Mouse (Mus musculus) mouse trophoblast stem cell (cell line): ENCODE measurements around the gene Olfr1320.
"Not testable (repeated sequence)": the region's sequence is repeated elsewhere in the genome, so short reads cannot be mapped to it uniquely, and the experiment has no call there.

Experiments used
- in situ Hi-C, 2 experiments: fragments of 300-500 bp; cut with MseI, MboI; formaldehyde crosslinking; loops; 2 replicates in 1 of 2; 3 replicates in 1 of 2; pipeline ENCODE4 v1.15.1; 2025

The Olfr1320 gene

GRCm38 (mm10) chrX:49672033-49672432, at the start of gene Olfr1320:
Gene Olfr1320 (plus strand): TSS chrX:49672333.
- in situ Hi-C loops: no loop called here

GRCm38 (mm10) chrX:49627566-49627965, 44.6 kb upstream of the Olfr1320 start:
- in situ Hi-C loops: no loop called here

- in situ Hi-C loops: no loop called here
Observed at GRCm38 (mm10) chrX:49631195-49631594, 40.9 kb upstream of the Olfr1320 start.

GRCm38 (mm10) chrX:49660781-49661180, 11.4 kb upstream of the Olfr1320 start:
- in situ Hi-C loops: not testable (repeated sequence)
